Mouse (Mus musculus): ENCODE results near the gene Tnfsf15. TPM values are rescaled to one million over a fixed set of nuclear protein-coding genes. Genes with fewer than 3 reads are reported as not detected.

Gene Tnfsf15
- total and polyA plus RNA-seq, 3 experiments: 0.11 TPM; not detected in 2

- no peaks in the 10 kb centered on the region for H3K4me1 ChIP-seq (ENCODE audit: insufficient read depth, low read depth, low read length)
- H3K36me3 ChIP-seq (replicated peaks): no peaks in the 10 kb centered on the region
- ATAC-seq (ENCODE audit: extremely low read depth, insufficient number of reproducible peaks, low FRiP score, poor library complexity, severe bottlenecking) (no peak), DNase-seq (ENCODE audit: low spot score) (no peak)
- H3K4me3 ChIP-seq (ENCODE audit: low read depth, low read length): no peak overlapping the region
- TF ChIP-seq GATA2 (IDR thresholded peaks at IDR 0.05; ENCODE audit: borderline replicate concordance, low read depth, low read length): no peak
- no peak for TF ChIP-seq TAL1 (conservative IDR thresholded peaks at IDR 0.05; ENCODE audit: low read depth, low read length)
- no peak for TF ChIP-seq POLR2AphosphoS5 (IDR thresholded peaks at IDR 0.05; ENCODE audit: insufficient replicate concordance, low read depth, low read length)
- TF ChIP-seq GATA1 (IDR thresholded peaks at IDR 0.05; ENCODE audit: borderline replicate concordance, low read length): no peak
- TF ChIP-seq CTCF (IDR thresholded peaks at IDR 0.05; ENCODE audit: low read depth, low read length): no peak
- peaks cover 24% of the 10 kb centered on the region for H3K9me3 ChIP-seq (replicated peaks)
- H3K27me3 ChIP-seq (ENCODE audit: insufficient read depth, low read length): no peaks in the 10 kb centered on the region
Observed at GRCm38 (mm10) chr4:63717922-63718643, 26.8 kb downstream of the Tnfsf15 start.

DNA sequence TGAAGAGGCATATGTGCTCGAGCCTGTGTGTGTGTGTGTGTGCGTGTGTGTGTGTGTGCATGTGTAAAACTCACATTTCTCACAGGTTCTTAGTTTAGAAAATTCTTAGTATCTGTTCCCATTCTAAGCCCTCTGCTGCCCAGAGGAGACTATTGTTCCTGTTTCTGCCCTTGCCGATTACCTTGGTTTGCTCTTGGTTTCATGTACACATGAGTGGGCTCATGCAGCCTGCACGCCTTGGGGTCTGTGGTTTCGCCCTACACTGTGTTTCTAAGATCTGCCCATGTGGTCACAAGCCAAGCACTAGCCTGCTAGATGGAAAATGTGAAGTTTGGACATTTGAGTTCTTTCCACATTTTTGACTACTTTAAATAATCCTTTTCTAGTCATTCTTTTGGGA lies 33.0 kb downstream of the Tnfsf15 start:
- Histone ChIP-seq H3K4me3 (ENCODE audit: low read depth, low read length) (no peak overlapping the region), H3K4me1 (ENCODE audit: insufficient read depth, low read depth, low read length) (no peaks in the 10 kb centered on the region), H3K36me3 (replicated peaks) (no peaks in the 10 kb centered on the region), H3K9me3 (replicated peaks) (peaks cover 20% of the 10 kb centered on the region), H3K27me3 (ENCODE audit: insufficient read depth, low read length) (no peaks in the 10 kb centered on the region)
- ATAC-seq (ENCODE audit: extremely low read depth, insufficient number of reproducible peaks, low FRiP score, poor library complexity, severe bottlenecking) (no peak), DNase-seq (ENCODE audit: low spot score) (no peak)
- no peak for TF ChIP-seq TAL1 (conservative IDR thresholded peaks at IDR 0.05; ENCODE audit: low read depth, low read length)
- TF ChIP-seq GATA2 (IDR thresholded peaks at IDR 0.05; ENCODE audit: borderline replicate concordance, low read depth, low read length): no peak
- no peak for TF ChIP-seq GATA1 (IDR thresholded peaks at IDR 0.05; ENCODE audit: borderline replicate concordance, low read length)

- Histone ChIP-seq H3K4me1 (ENCODE audit: insufficient read depth, low read depth, low read length) (no peaks in the 10 kb centered on the region), H3K9me3 (replicated peaks) (peaks cover 27% of the 10 kb centered on the region), H3K36me3 (replicated peaks) (no peaks in the 10 kb centered on the region), H3K4me3 (ENCODE audit: low read depth, low read length) (no peak overlapping the region), H3K27me3 (ENCODE audit: insufficient read depth, low read length) (no peaks in the 10 kb centered on the region)
- ATAC-seq (ENCODE audit: extremely low read depth, insufficient number of reproducible peaks, low FRiP score, poor library complexity, severe bottlenecking) (no peak), DNase-seq (ENCODE audit: low spot score) (no peak)
- TF ChIP-seq CTCF (IDR thresholded peaks at IDR 0.05; ENCODE audit: low read depth, low read length): no peak
- TF ChIP-seq TAL1 (conservative IDR thresholded peaks at IDR 0.05; ENCODE audit: low read depth, low read length): no peak
- no peak for TF ChIP-seq GATA1 (IDR thresholded peaks at IDR 0.05; ENCODE audit: borderline replicate concordance, low read length)
- TF ChIP-seq GATA2 (IDR thresholded peaks at IDR 0.05; ENCODE audit: borderline replicate concordance, low read depth, low read length): no peak
- TF ChIP-seq POLR2AphosphoS5 (IDR thresholded peaks at IDR 0.05; ENCODE audit: insufficient replicate concordance, low read depth, low read length): no peak
Observed at GRCm38 (mm10) chr4:63710431-63711220, 34.3 kb downstream of the Tnfsf15 start.

DNA sequence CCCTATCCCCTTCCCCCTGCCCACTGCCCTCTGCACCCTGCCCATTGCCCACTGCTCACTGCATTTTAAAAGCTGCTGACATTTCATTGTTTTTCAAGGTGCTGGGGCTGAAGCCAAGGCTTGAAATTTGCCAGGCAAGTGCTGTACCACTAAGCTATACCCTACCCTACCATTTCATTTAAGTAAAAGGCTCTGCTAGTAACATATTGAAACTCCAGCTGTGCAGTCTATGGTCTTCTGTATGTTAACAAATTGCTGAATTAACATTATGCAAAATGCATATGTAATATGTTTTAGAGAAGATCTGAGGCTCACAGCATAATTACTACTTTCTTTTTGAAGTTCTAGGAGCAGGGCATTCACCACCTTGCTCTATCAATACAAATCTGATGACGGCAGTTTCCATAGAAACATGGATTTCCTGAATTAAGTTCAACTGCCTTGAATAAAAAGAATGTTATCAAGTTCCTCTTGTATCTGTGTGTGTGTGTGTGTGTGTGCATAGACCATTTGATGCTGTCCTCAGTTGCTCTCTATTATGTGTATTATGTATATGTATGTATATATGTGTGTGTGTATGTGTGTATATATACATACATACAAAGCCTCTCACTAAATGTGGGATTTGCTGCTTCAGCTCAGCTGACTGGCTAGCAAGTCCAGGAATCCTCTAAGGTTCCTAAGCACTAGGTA lies 38.5 kb downstream of the Tnfsf15 start:
- no peaks in the 10 kb centered on the region for H3K4me1 ChIP-seq (ENCODE audit: insufficient read depth, low read depth, low read length)
- ATAC-seq (ENCODE audit: extremely low read depth, insufficient number of reproducible peaks, low FRiP score, poor library complexity, severe bottlenecking): no peak
- TF ChIP-seq CTCF (IDR thresholded peaks at IDR 0.05; ENCODE audit: low read depth, low read length): no peak
- TF ChIP-seq GATA2 (IDR thresholded peaks at IDR 0.05; ENCODE audit: borderline replicate concordance, low read depth, low read length): no peak
- TF ChIP-seq TAL1 (conservative IDR thresholded peaks at IDR 0.05; ENCODE audit: low read depth, low read length): no peak
- no peak overlapping the region for H3K4me3 ChIP-seq (ENCODE audit: low read depth, low read length)
- no peak for DNase-seq (ENCODE audit: low spot score)
- H3K36me3 ChIP-seq (replicated peaks): no peaks in the 10 kb centered on the region
- no peaks in the 10 kb centered on the region for H3K27me3 ChIP-seq (ENCODE audit: insufficient read depth, low read length)
- peaks cover 26% of the 10 kb centered on the region for H3K9me3 ChIP-seq (replicated peaks)

GRCm38 (mm10) chr4:63704232-63704631 lies 40.7 kb downstream of the Tnfsf15 start:
- Histone ChIP-seq H3K4me3 (ENCODE audit: low read depth, low read length) (no peak overlapping the region), H3K36me3 (replicated peaks) (no peaks in the 10 kb centered on the region), H3K4me1 (ENCODE audit: insufficient read depth, low read depth, low read length) (no peaks in the 10 kb centered on the region), H3K27me3 (ENCODE audit: insufficient read depth, low read length) (no peaks in the 10 kb centered on the region), H3K9me3 (replicated peaks) (peaks cover 29% of the 10 kb centered on the region)
- TF ChIP-seq POLR2AphosphoS5 (IDR thresholded peaks at IDR 0.05; ENCODE audit: insufficient replicate concordance, low read depth, low read length) (no peak), TAL1 (conservative IDR thresholded peaks at IDR 0.05; ENCODE audit: low read depth, low read length) (no peak), GATA1 (IDR thresholded peaks at IDR 0.05; ENCODE audit: borderline replicate concordance, low read length) (no peak), CTCF (IDR thresholded peaks at IDR 0.05; ENCODE audit: low read depth, low read length) (no peak), GATA2 (IDR thresholded peaks at IDR 0.05; ENCODE audit: borderline replicate concordance, low read depth, low read length) (no peak)
- DNase-seq (ENCODE audit: low spot score) (no peak), ATAC-seq (ENCODE audit: extremely low read depth, insufficient number of reproducible peaks, low FRiP score, poor library complexity, severe bottlenecking) (no peak)

GRCm38 (mm10) chr4:63703686-63704085 lies 41.2 kb downstream of the Tnfsf15 start:
- no peak for ATAC-seq (ENCODE audit: extremely low read depth, insufficient number of reproducible peaks, low FRiP score, poor library complexity, severe bottlenecking)
- TF ChIP-seq CTCF (IDR thresholded peaks at IDR 0.05; ENCODE audit: low read depth, low read length): no peak
- TF ChIP-seq GATA2 (IDR thresholded peaks at IDR 0.05; ENCODE audit: borderline replicate concordance, low read depth, low read length): no peak
- no peak for TF ChIP-seq POLR2AphosphoS5 (IDR thresholded peaks at IDR 0.05; ENCODE audit: insufficient replicate concordance, low read depth, low read length)
- TF ChIP-seq TAL1 (conservative IDR thresholded peaks at IDR 0.05; ENCODE audit: low read depth, low read length): no peak
- no peak for TF ChIP-seq GATA1 (IDR thresholded peaks at IDR 0.05; ENCODE audit: borderline replicate concordance, low read length)
- Histone ChIP-seq H3K4me3 (ENCODE audit: low read depth, low read length) (no peak overlapping the region), H3K9me3 (replicated peaks) (peaks cover 26% of the 10 kb centered on the region), H3K27me3 (ENCODE audit: insufficient read depth, low read length) (no peaks in the 10 kb centered on the region), H3K4me1 (ENCODE audit: insufficient read depth, low read depth, low read length) (no peaks in the 10 kb centered on the region), H3K36me3 (replicated peaks) (no peaks in the 10 kb centered on the region)
- DNase-seq (ENCODE audit: low spot score): no peak
